Mouse (Mus musculus) B cell, adult 2 months (primary cell): Measurements from ENCODE around the gene Ift81.

Experiments
- DNase-seq, 2 experiments: peaks; one replicate each; pipeline ENCODE4 v3.0.0; 2022

Ift81 gene

DNA sequence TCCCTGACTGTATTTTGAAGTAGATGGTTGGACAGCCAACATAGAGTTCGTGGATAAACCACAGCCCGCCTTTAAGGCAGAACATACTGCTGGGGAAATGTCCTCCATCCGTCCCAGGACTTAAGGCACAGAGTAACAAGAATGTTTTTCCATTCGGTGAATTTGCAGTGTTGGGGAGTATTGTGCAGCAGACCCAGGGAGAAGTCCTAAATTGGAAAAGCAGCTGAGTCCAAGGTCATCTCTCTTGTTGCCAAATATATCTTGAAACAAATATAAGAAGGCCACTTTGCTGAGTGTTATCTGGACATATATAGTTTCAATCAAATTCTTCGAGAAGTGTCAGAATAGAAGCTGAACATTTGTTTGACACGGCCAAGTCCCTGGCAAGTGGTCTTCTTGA lies 70.9 kb downstream of the Ift81 start:
- no peak for DNase-seq

DNA sequence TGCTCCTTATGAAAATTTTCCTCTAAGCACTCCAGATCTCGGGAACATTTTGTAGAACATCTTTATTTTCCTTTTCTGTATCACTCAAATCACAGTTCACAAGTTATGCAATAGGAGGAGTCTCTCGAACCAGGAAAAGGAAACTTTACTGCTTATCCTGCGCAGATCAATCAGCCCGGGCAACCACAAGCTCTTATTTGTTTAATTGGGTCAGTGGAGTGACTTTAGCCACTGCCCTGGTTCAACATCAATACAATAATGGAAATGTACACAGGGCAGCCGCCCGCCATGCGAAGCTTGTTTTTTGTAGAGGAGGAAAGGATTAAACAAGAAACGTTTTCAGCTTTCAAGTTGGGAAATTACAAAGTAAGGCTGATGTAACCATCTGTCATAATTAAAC lies 72.4 kb downstream of the Ift81 start:
- DNase-seq = no peak

GRCm38 (mm10) chr5:122538077-122538476 lies 76.2 kb downstream of the Ift81 start:
- DNase-seq = no peak

GRCm38 (mm10) chr5:122537654-122538053 lies 76.7 kb downstream of the Ift81 start:
- no peak for DNase-seq

- DNase-seq = no peak
Measured at GRCm38 (mm10) chr5:122533884-122534283, 80.4 kb downstream of the Ift81 start.

DNA sequence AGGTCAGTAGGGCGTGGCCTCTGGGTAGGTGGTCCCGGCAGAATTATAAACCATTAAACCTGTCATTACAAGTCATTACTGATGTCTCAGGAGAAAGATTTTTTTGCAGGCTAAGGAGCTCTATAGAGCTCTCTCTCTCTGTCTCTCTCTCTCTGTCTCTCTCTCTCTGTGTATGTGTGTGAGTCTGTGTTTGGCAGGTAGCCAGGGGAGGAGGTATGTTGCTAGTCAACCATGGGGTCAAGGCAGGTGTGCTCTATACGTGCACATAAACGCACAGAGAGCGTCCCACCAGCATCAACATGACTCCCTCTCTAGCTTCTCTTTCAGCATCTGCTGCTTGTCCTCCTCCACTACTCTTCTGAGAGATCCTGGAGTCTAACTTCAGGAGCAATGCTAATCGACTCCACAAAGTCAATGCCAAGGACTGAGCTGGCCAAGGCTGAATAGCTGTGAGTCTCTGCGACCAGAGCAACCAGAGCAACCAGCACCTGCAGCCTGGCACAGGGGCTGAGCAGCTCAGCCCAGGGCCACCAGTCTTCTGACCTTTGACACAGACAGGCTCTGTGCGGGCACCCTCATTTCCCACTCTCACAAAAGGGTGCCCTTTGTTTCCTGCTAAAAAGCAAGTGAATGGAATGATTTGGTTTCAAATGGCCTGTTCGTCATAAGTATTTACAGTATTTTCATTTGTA lies 84.3 kb downstream of the Ift81 start:
- no peak for DNase-seq

DNA sequence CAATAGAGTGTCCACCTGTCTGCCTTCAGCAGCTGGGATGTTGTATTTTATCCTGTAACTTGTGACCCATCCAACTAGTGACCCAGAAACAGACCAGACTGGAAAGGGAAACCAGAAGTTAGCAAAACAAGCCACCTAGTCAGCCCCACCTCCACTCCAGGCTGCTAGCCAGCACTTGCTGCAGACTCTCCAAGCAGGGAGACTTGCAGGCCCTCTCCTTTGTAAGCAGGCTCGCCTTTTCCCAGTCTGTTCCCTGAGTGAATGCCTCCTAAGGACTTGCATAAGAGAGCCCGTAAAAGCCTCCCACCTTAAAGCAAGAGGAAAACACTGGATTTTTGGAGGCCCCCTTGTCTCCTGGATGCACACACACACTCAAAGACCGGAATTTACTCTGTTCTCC lies 85.0 kb downstream of the Ift81 start:
- DNase-seq = no peak

DNA sequence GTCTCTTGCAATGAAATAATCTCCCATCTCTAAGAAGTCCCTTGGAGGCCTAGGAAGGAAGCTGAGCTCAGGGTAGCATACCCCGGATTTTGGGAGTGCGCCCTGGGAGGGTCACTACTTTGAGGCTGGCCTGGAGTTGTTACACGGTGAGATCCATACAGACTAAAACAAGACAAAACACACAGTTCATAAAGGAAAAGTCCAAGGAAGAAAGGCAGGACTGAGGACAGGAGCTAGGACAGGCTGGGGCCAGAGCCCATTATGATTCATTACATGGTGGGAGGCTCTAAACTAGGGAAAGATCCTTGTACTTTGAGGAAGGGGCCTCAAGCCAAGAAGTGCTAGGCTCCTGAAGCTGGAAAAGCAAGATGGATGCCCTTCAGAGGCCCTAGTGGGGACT lies 85.7 kb downstream of the Ift81 start:
- no peak for DNase-seq

GRCm38 (mm10) chr5:122527761-122528160 lies 86.6 kb downstream of the Ift81 start:
- no peak for DNase-seq

DNA sequence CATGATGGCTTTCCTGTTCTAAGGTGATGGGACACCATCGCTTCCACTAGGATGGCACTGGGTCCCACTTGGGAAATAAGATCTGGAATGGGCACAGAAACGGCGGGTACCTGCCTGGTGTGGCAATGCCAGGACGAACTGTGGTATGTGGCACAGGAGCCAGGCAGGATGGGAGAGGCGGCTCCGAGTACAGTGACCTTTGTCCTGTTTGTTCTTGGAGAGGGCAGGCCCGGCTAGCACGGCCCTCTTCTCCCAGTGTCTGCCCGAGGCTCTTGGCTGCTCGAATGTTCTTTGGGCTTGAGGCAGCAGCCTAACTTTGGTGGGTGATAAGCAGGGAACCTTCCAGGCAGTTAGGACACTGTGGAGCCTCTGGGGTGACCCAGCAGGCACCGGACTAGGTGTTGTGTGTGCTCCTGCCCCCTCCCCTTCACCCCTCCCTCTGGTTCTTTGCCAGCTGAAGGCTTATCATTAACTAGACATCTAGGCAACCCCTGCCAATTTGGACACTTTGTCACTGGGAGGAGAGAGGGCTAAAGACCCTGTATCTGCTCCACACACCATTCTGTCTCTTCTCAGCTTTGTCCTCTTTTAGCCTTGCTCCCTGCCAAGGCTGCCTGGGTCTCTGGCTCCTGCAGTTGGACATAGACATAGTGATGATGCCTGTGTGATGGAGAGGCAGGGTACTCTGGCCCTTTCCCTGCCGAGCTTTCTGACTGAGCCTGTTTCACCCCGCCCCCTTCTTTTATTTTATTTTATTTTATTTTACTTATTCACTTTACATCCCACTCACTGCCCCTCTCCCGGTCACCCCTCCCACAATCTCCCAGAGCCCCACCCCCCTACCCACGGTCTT lies 87.2 kb downstream of the Ift81 start:
- DNase-seq = no peak

- DNase-seq = no peak
Measured at GRCm38 (mm10) chr5:122526405-122526804, 87.9 kb downstream of the Ift81 start.

- DNase-seq = no peak
Measured at GRCm38 (mm10) chr5:122525238-122525931, 88.9 kb downstream of the Ift81 start.

DNA sequence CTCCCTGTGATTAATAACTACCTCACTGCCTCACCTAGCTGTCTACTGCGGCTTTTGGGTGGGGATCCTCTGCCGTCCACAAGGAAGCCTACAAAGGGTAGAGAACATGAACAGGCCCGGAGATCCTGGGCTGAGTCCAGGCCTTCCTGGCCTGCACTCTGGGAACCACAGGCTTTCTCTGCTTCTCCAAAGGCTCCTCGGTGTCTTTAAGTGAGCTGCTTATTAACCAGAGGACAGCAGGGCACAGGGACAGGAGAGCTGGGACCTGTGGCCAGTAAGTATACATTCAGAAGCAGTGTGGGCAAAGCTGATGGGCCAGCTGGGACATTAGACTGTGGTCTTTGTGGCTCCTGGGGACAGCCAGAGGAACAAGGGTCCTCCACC lies 89.5 kb downstream of the Ift81 start:
- DNase-seq = no peak

- no peak for DNase-seq
Measured at GRCm38 (mm10) chr5:122524244-122524643, 90.1 kb downstream of the Ift81 start.

GRCm38 (mm10) chr5:122521130-122521473 lies 93.2 kb downstream of the Ift81 start:
- no peak for DNase-seq

DNA sequence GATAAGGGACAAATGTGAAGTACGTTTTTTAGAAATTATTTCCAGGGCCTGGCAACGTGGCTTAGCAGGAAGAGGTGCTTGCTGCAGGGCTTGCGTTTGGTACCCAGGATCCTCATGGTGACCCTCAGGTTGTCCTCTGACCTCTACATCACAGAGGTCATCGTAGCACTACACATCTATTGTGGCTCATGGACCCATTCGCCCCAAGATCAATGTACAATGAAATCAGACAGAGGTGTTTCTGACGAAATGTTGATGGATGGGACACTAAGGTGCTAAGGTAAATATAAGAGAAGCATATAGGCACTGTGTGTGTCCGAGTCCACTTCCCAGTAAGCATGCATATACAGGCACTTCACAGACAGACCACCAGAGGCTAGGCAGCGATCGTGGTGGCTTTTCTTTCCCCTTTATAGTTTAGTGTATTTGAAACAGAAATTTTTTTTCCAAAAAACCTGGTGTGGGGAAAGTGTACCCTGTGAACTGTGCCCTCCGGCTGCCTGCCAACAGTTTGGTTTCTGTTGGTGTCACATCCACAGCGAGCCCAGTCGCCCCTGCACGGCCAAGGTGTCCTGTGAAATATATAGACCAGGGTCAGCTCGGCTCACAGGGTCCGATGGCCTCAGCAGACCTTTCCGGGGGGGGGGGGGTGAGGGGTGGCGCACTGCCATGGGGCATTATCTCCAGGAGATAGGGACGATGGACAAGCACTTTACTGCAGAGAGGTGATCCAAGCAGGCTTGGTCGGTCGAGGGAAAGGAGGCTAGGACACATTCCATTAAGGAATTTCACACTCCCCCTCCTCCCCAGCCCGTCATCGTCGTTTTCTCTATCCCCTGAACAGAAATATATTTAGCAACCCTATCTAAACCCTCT lies 93.8 kb downstream of the Ift81 start:
- DNase-seq = no peak

DNA sequence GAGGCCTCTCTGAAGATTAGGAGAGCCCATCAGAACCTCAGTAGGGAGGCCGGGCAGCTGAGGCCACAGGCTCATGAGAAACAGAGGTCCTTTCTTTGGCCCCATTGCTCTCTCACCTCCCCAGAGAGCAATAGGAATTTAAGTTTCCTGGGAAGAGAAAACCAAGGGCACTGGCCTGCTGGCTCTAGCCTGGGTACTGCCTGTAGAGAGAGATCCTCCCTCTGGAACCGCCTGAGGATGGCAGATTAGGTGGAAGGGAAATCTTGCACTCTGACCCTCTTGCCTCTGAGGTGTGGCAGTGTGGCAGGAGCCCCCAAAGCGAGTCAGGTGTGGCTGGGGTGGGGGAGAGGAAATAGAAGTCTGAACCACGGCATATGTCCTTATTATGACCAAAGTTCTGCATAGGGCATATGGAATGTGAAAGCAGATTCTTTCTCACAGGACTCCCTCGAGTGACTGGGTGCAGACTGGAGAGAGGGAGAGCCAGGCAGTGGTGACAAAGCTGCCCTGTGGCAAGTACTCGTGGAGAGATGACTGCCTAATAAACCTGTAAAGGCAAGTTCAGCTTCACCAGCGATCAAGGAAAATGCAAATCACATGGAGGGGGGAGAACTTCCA lies 95.2 kb downstream of the Ift81 start:
- DNase-seq = no peak

DNA sequence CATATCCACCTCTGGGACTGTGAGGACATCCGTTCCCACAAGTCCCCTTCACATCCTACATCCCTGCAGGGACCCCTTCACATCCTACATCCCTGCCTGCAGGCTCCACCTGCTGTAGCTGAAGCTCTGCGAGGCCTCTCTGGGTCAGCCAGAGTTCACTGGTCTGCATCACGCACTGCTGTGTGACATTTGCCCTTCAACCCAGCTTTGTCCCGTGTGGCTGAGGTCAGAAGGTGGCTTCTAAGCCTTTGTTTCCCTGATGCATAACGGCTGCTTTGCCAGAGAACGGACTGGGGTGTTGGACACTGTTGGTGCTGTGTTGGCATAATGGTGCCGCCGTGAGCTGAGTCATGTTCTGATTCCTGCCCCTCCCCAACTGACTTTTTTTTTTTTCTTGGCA lies 96.1 kb downstream of the Ift81 start:
- no peak for DNase-seq

GRCm38 (mm10) chr5:122516901-122517300 lies 97.4 kb downstream of the Ift81 start:
- no peak for DNase-seq

- no peak for DNase-seq
Measured at GRCm38 (mm10) chr5:122516029-122516730, 98.1 kb downstream of the Ift81 start.

DNA sequence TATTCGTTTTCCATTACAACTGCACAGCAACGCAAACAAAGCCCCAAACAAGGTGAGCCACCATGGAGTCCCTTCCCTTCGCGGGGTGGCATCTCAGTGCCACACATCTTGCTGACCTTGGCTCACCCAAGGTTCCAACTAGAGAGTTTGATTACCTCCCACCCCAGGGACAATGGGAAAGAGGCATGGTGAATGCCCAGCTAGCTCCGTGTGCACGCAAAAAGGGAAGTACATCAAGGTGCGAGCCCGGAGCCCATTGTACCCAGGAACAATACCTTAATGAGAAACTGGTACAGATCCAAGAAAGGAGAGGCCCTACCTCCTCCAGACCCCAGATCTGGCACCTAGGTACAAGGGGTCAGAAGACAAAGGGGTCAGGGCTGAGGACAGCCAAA lies 100.2 kb downstream of the Ift81 start:
- peak; percentile 15 to 25 for DNase-seq
